ENCODE assay signal across 6 mouse cellular contexts in the genomic region with DNA sequence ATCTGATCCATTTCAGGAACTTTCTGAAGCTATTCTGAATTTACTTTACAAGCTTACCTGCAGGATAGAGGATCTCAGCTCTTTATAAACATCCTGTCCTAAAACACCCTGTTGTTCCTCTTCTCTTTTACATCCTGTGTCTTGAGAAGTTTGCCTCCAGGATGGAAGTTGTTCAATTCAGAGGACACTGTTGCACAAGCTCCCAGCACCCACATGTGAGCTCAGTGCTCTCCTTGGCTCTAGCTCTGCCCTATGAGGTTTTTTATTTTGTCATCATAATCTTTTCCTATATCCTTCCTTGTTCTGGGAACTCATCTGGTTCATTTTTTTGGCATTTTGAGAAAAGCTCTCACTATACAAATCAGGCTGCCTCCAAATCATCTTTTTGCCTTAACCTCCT.
"Had no signal": no experiment of that assay in that cellular context is flagged by ENCODE, and none has a peak within 500 bp of the region (broad histone marks: within the 10 kb centered on the region; RNA-seq: fewer than 3 reads in every experiment).

No protein-coding gene starts in this region.

- DNase-seq: thymus, postnatal 36 days had no signal

- H3K4me3 ChIP-seq: limb, embryonic 15.5 days; liver, embryonic 12.5 days; lung, embryonic 15.5 days; midbrain, embryonic 10.5 days had no signal

- H3K27ac ChIP-seq: limb, embryonic 15.5 days; liver, embryonic 12.5 days; lung, embryonic 15.5 days; midbrain, embryonic 10.5 days had no signal

- ATAC-seq: liver, embryonic 12.5 days; midbrain, embryonic 16.5 days had no signal
